In the genomic region with DNA sequence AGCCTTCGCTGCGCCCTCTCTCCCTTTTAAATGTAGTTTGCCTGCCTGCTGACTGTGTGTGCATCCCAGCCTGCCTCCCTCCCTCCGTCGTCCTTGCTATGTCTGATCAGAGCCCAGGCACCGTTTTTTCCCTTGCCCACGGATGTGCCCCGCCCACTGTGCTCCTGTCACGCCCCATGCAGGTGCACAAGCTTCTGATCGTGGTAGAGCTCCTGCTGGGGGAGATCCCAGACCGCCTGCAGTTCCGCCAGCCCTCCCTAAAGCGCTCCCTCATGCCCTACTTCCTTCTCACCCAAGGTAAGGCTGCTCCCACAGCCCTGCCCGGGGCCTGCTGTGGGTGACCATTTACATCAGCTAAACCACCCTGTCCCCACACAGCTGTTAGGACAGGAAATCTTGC, we compare ENCODE assay signal across 21 mouse cellular contexts. TPM values are rescaled to one million over a fixed set of nuclear protein-coding genes. Genes with fewer than 3 reads are reported as not detected.
DNase-seq lines count a peak whose midpoint lies in the region; ATAC-seq and TF ChIP-seq lines count a peak whose summit lies in the region.
"Had no signal": no experiment of that assay in that cellular context is flagged by ENCODE, and none has a peak within 500 bp of the region (broad histone marks: within the 10 kb centered on the region; RNA-seq: fewer than 3 reads in every experiment).

No protein-coding gene starts in this region.

- no peaks in the 10 kb centered on the region for H3K27me3 ChIP-seq in kidney, adult 2 months (replicated peaks; ENCODE audit: control insufficient read depth, insufficient read depth, low read length)
- no peaks in the 10 kb centered on the region for H3K27me3 ChIP-seq in embryonic facial prominence, embryonic 10.5 days (replicated peaks; ENCODE audit: low read depth, poor library complexity, severe bottlenecking)
- H3K27me3 ChIP-seq: limb, embryonic 13.5 days; midbrain, embryonic 12.5 days; neural tube, embryonic 13.5 days had no signal

- peak overlapping the region; percentile 47 for H3K27ac ChIP-seq in kidney, adult 2 months (ENCODE audit: insufficient read depth, low read depth, low read length)
- no peak overlapping the region for H3K27ac ChIP-seq in embryonic facial prominence, embryonic 10.5 days (replicated peaks)
- H3K27ac ChIP-seq: limb, embryonic 13.5 days; liver, embryonic 14.5 days; midbrain, embryonic 12.5 days; neural tube, embryonic 13.5 days had no signal

- peaks cover 10% of the 10 kb centered on the region for H3K36me3 ChIP-seq in kidney, adult 2 months (ENCODE audit: control insufficient read depth, insufficient read depth, low read length)
- H3K36me3 ChIP-seq in embryonic facial prominence, embryonic 10.5 days (replicated peaks): peaks cover 89% of the 10 kb centered on the region

- TF ChIP-seq POLR2A in kidney, adult 2 months (IDR thresholded peaks at IDR 0.05; ENCODE audit: low read depth, low read length): no peak

- no peaks in the 10 kb centered on the region for H3K9me3 ChIP-seq in embryonic facial prominence, embryonic 10.5 days
- H3K9me3 ChIP-seq: limb, embryonic 13.5 days; midbrain, embryonic 12.5 days; neural tube, embryonic 13.5 days had no signal

- 51% methylated on average over 13 of the region's 13 CpGs for WGBS in kidney, adult 2 months
- WGBS in embryonic facial prominence, embryonic 10.5 days: 81% methylated on average over 13 of the region's 13 CpGs

- no peak for TF ChIP-seq CTCF in kidney, adult 2 months (conservative IDR thresholded peaks at IDR 0.05; ENCODE audit: insufficient read depth, insufficient read length, low read depth, low read length)

- DNase-seq in kidney, adult 2 months: no peak
- no peak for DNase-seq in kidney, postnatal 14 days
- DNase-seq in ZHBTc4 (ENCODE audit: low read depth, low spot score): peak; percentile 90
- peak; percentile 90 for DNase-seq in thymus, postnatal 14 days
- DNase-seq in adrenal gland, postnatal 10 days: no peak
- DNase-seq in layer of hippocampus, adult 8-10 months (ENCODE audit: low spot score in 2 of 2): no peak
- no peak for DNase-seq in embryonic facial prominence, embryonic 10.5 days (ENCODE audit: low spot score)
- DNase-seq: right cerebral cortex, postnatal 25 days had no signal

- peak; percentile 39; the same call in 1 of the 2 replicates for ATAC-seq in megakaryocyte progenitor cell, adult 5-6 weeks (replicated peaks; ENCODE audit: poor library complexity)
- ATAC-seq: forebrain, embryonic 14.5 days had no signal

- H3K4me1 ChIP-seq in kidney, adult 2 months (ENCODE audit: control insufficient read depth, insufficient read depth, low read length): peaks cover 11% of the 10 kb centered on the region
- H3K4me1 ChIP-seq in embryonic facial prominence, embryonic 10.5 days: no peaks in the 10 kb centered on the region
- H3K4me1 ChIP-seq: limb, embryonic 13.5 days; midbrain, embryonic 12.5 days; neural tube, embryonic 13.5 days had no signal

- H3K4me3 ChIP-seq in kidney, adult 2 months (ENCODE audit: insufficient read depth, low read depth, low read length): no peak overlapping the region
- no peak overlapping the region for H3K4me3 ChIP-seq in embryonic facial prominence, embryonic 10.5 days
- H3K4me3 ChIP-seq: erythroblast, embryonic 14.5 days; limb, embryonic 13.5 days; midbrain, embryonic 12.5 days; neural tube, embryonic 13.5 days had no signal

RNA-seq across cellular contexts. Expression of gene Csf3, which starts 7.9 kb away (rescaled TPM):
- polyA plus RNA-seq in kidney, adult 2 months (2012; rRNA removed): not detected in 2 replicates
- total RNA-seq in megakaryocyte progenitor cell, adult 5-6 weeks (2015): not detected in 2 replicates
- not detected in 2 replicates for total RNA-seq in megakaryocyte progenitor cell, adult 5-6 weeks (2017)
- total RNA-seq in adrenal gland, postnatal 10 days (2021): not detected
- not detected for total RNA-seq in layer of hippocampus, adult 8-10 months (2022)
- polyA plus RNA-seq in embryonic facial prominence, embryonic 10.5 days (2016; fragmentation: Nextera tagmentation; extraction: Ambion mirVana): not detected in 2 replicates
- total RNA-seq: adrenal gland, postnatal 4 days; hematopoietic stem cell, adult 5-6 weeks; layer of hippocampus, postnatal 14 days; left cerebral cortex, postnatal 10 days had no signal
- polyA plus RNA-seq: erythroblast, embryonic 14.5 days; forebrain, embryonic 14.5 days; heart, embryonic 14.5 days; limb, embryonic 13.5 days; liver, embryonic 14.5 days; midbrain, embryonic 12.5 days; neural tube, embryonic 13.5 days had no signal

RNA-seq across cellular contexts. Expression of gene Psmd3, which starts 10.8 kb away (rescaled TPM):
- 307 and 331 TPM in 2 replicates for polyA plus RNA-seq in kidney, adult 2 months (2012; rRNA removed)
- 38.0 and 38.6 TPM in 2 replicates for total RNA-seq in megakaryocyte progenitor cell, adult 5-6 weeks (2015)
- 70.9 and 71.9 TPM in 2 replicates for total RNA-seq in megakaryocyte progenitor cell, adult 5-6 weeks (2017)
- total RNA-seq in adrenal gland, postnatal 10 days (2021): 100 to 1,000 TPM; 111 to 123 TPM
- 100 to 1,000 TPM; 115 to 128 (median 124) TPM for total RNA-seq in layer of hippocampus, adult 8-10 months (2022)
- polyA plus RNA-seq in embryonic facial prominence, embryonic 10.5 days (2016; fragmentation: Nextera tagmentation; extraction: Ambion mirVana): 249 and 262 TPM in 2 replicates

RNA-seq across cellular contexts. Expression of gene Gsdma, which starts 29.1 kb away (rescaled TPM):
- polyA plus RNA-seq in kidney, adult 2 months (2012; rRNA removed): not detected in 2 replicates
- not detected in 2 replicates for total RNA-seq in megakaryocyte progenitor cell, adult 5-6 weeks (2015)
- total RNA-seq in megakaryocyte progenitor cell, adult 5-6 weeks (2017): not detected in 2 replicates
- not detected for total RNA-seq in adrenal gland, postnatal 10 days (2021)
- total RNA-seq in layer of hippocampus, adult 8-10 months (2022): under 1 TPM in 1 of 4 experiments, not detected in 3; 0.22 TPM
- polyA plus RNA-seq in embryonic facial prominence, embryonic 10.5 days (2016; fragmentation: Nextera tagmentation; extraction: Ambion mirVana): not detected in 2 replicates
- total RNA-seq: adrenal gland, postnatal 4 days; hematopoietic stem cell, adult 5-6 weeks; layer of hippocampus, postnatal 14 days had no signal
- polyA plus RNA-seq: erythroblast, embryonic 14.5 days; forebrain, embryonic 14.5 days; heart, embryonic 14.5 days; midbrain, embryonic 12.5 days; neural tube, embryonic 13.5 days had no signal

RNA-seq across cellular contexts. Expression of gene Med24, which starts 36.0 kb away (rescaled TPM):
- 45.3 and 54.1 TPM in 2 replicates for polyA plus RNA-seq in kidney, adult 2 months (2012; rRNA removed)
- total RNA-seq in megakaryocyte progenitor cell, adult 5-6 weeks (2015): 28.7 and 30.9 TPM in 2 replicates
- total RNA-seq in megakaryocyte progenitor cell, adult 5-6 weeks (2017): 36.2 and 46.3 TPM in 2 replicates
- 10 to 100 TPM; 40.4 to 58.0 TPM for total RNA-seq in adrenal gland, postnatal 10 days (2021)
- 100 to 1,000 TPM; 118 to 162 (median 138) TPM for total RNA-seq in layer of hippocampus, adult 8-10 months (2022)
- 73.9 and 78.1 TPM in 2 replicates for polyA plus RNA-seq in embryonic facial prominence, embryonic 10.5 days (2016; fragmentation: Nextera tagmentation; extraction: Ambion mirVana)

RNA-seq across cellular contexts. Expression of gene Gsdma2, which starts 46.6 kb away (rescaled TPM):
- polyA plus RNA-seq in kidney, adult 2 months (2012; rRNA removed): not detected in 2 replicates
- not detected in 2 replicates for total RNA-seq in megakaryocyte progenitor cell, adult 5-6 weeks (2015)
- not detected in 2 replicates for total RNA-seq in megakaryocyte progenitor cell, adult 5-6 weeks (2017)
- under 1 TPM; 0.36 to 0.51 TPM for total RNA-seq in adrenal gland, postnatal 10 days (2021)
- not detected for total RNA-seq in layer of hippocampus, adult 8-10 months (2022)
- polyA plus RNA-seq in embryonic facial prominence, embryonic 10.5 days (2016; fragmentation: Nextera tagmentation; extraction: Ambion mirVana): not detected in 2 replicates
- total RNA-seq: hematopoietic stem cell, adult 5-6 weeks; layer of hippocampus, postnatal 14 days; left cerebral cortex, postnatal 10 days had no signal
- polyA plus RNA-seq: erythroblast, embryonic 14.5 days; forebrain, embryonic 14.5 days; gonadal fat pad, adult 2 months; heart, embryonic 14.5 days; limb, embryonic 13.5 days; liver, embryonic 14.5 days; midbrain, embryonic 12.5 days had no signal

Comparison
In these comparisons a context has a peak if more than half of its experiments do, and no peak if none do; other contexts are left out.
1. DNase-seq: peak in ZHBTc4 (single experiment) and thymus, postnatal 14 days (single experiment); none in kidney, adult 2 months (single experiment), kidney, postnatal 14 days (single experiment), adrenal gland, postnatal 10 days (single experiment), layer of hippocampus, adult 8-10 months (0 of 2) and embryonic facial prominence, embryonic 10.5 days (single experiment).